Mouse (Mus musculus): ENCODE measurements around the gene Gm17571. TPM values are rescaled to one million over a fixed set of nuclear protein-coding genes. Genes with fewer than 3 reads are reported as not detected.
A peak's percentile ranks its signal among the peaks of the same experiment; 100 is the strongest.

The Gm17571 gene
- total RNA-seq, 2 experiments from 2014 or later = not detected

GRCm38 (mm10) chr9:13443484-13444211 lies 2.9 kb downstream of the Gm17571 start:
- TF ChIP-seq CTCF (conservative IDR thresholded peaks at IDR 0.05) = no peak
- Histone ChIP-seq H3K27ac (no peak overlapping the region), H3K4me3 (no peak overlapping the region)
- no peak for DNase-seq (ENCODE audit: low spot score in 2 of 2)

GRCm38 (mm10) chr9:13442012-13442735 lies 4.4 kb downstream of the Gm17571 start:
- TF ChIP-seq CTCF (conservative IDR thresholded peaks at IDR 0.05) = no peak
- H3K4me3 ChIP-seq = no peak overlapping the region
- no peak overlapping the region for H3K27ac ChIP-seq
- DNase-seq (ENCODE audit: low spot score in 2 of 2) = no peak

GRCm38 (mm10) chr9:13440911-13441310 lies 5.6 kb downstream of the Gm17571 start:
- Histone ChIP-seq H3K27ac (no peak overlapping the region), H3K4me3 (no peak overlapping the region)
- no peak for DNase-seq (ENCODE audit: low spot score in 2 of 2)
- TF ChIP-seq CTCF (conservative IDR thresholded peaks at IDR 0.05) = no peak

GRCm38 (mm10) chr9:13433501-13434090 lies 13.0 kb downstream of the Gm17571 start:
- Histone ChIP-seq H3K27ac (no peak overlapping the region), H3K4me3 (no peak overlapping the region)
- no peak for TF ChIP-seq CTCF (conservative IDR thresholded peaks at IDR 0.05)
- no peak for DNase-seq (ENCODE audit: low spot score in 2 of 2)

- H3K4me3 ChIP-seq = no peak overlapping the region
- DNase-seq (ENCODE audit: low spot score in 2 of 2) = no peak
- no peak for TF ChIP-seq CTCF (conservative IDR thresholded peaks at IDR 0.05)
Measured at GRCm38 (mm10) chr9:13431646-13432045, 14.9 kb downstream of the Gm17571 start.

GRCm38 (mm10) chr9:13430744-13431143 lies 15.8 kb downstream of the Gm17571 start:
- H3K4me3 ChIP-seq = no peak overlapping the region
- no peak for DNase-seq (ENCODE audit: low spot score in 2 of 2)
- H3K27ac ChIP-seq = no peak overlapping the region
- no peak for TF ChIP-seq CTCF (conservative IDR thresholded peaks at IDR 0.05)

More at GRCm38 (mm10) chr9:13431646-13432045, 14.9 kb downstream of the Gm17571 start:
- H3K27ac ChIP-seq = peak overlapping the region; percentile 6; the same call in 1 of the 2 replicates

- Histone ChIP-seq H3K27ac (no peak overlapping the region), H3K4me3 (no peak overlapping the region)
- no peak for TF ChIP-seq CTCF (conservative IDR thresholded peaks at IDR 0.05)
- no peak for DNase-seq (ENCODE audit: low spot score in 2 of 2)
Measured at GRCm38 (mm10) chr9:13430302-13430701, 16.3 kb downstream of the Gm17571 start.

- DNase-seq (ENCODE audit: low spot score in 2 of 2) = no peak
- Histone ChIP-seq H3K4me3 (no peak overlapping the region), H3K27ac (no peak overlapping the region)
- no peak for TF ChIP-seq CTCF (conservative IDR thresholded peaks at IDR 0.05)
Measured at GRCm38 (mm10) chr9:13429477-13430125, 17.0 kb downstream of the Gm17571 start.

GRCm38 (mm10) chr9:13425031-13425940 lies 21.3 kb downstream of the Gm17571 start:
- TF ChIP-seq CTCF (conservative IDR thresholded peaks at IDR 0.05) = no peak

GRCm38 (mm10) chr9:13414230-13414766 lies 32.3 kb downstream of the Gm17571 start:
- TF ChIP-seq CTCF (conservative IDR thresholded peaks at IDR 0.05) = no peak
- no peak for DNase-seq (ENCODE audit: low spot score in 2 of 2)
- Histone ChIP-seq H3K27ac (no peak overlapping the region), H3K4me3 (no peak overlapping the region)

More at GRCm38 (mm10) chr9:13425031-13425940, 21.3 kb downstream of the Gm17571 start:
- Histone ChIP-seq H3K27ac (peak overlapping the region; percentile 92), H3K4me3 (peak overlapping the region; percentile 38)
- peak; percentile 35 to 56 for DNase-seq (ENCODE audit: low spot score in 2 of 2)

Other genes starting within 250 kb of the Gm17571 start
- 1 to 10 TPM; 8.6 to 9.2 TPM for gene Jrkl, start 200.9 kb downstream of the Gm17571 start, total RNA-seq (2021)
- 10 to 100 TPM; 14.1 to 17.9 TPM for gene Ccdc82, start 199.8 kb downstream of the Gm17571 start, total RNA-seq (2021)
- 10 to 100 TPM; 26.1 to 34.6 TPM for gene Maml2, start 148.8 kb downstream of the Gm17571 start, total RNA-seq (2021)